Mouse (Mus musculus) effector memory CD4-positive, alpha-beta T cell, adult 7 months (primary cell): ENCODE measurements around the gene Pnldc1. TPM values are rescaled to one million over a fixed set of nuclear protein-coding genes. Genes with fewer than 3 reads are reported as not detected.

Experiments used
- polyA plus RNA-seq: library from polyadenylated mRNA; unstranded; fragments of 100-300 nt; shearing (Covaris generic); gene quantifications from one replicate; pipeline ENCODE4 v1.2.1, GENCODE M21; 2017

The Pnldc1 gene
- 2.1 TPM for polyA plus RNA-seq

DNA sequence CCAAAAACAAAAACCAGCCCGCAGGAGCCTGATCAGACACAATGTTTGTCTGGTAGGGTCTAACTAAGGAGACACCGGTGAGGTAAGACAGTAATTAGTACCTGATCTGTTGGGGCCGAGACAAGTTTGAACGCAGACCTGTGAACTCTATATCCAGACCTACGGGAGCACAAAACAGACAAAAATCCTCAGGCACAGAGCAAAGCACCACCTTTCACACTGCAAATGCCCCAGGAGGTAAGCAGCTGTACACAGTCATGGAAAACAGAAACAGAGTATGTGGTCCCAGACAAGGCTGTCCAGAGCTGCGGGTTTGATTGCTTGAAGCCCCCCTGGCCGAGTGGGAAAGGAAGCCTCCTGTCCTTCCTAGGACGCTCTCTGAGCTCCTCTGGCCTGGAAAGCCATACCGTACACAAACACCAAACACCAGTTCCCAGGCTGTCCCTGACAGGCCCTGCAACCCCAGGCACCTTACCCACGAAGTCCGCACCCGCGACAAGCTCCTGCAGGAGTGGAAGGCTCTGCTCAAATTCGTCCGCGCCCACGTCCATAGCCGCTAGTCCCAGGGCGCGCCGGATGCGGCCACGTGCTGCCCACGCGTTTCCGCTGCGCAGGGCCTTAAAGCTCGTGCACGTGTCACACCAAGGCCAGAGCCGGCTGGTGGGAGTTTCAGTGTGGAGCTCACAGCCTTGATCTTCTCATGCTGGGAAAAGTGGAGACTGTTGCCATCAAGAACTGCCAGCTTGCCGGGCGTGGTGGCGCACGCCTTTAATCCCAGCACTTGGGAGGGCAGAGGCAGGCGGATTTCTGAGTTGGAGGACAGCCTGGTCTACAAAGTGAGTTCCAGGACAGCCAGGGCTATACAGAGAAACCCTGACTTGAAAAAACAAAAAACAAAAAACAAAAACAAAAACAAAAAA, at the start of gene Pnldc1:
Pnldc1 (minus strand) TSS at position 870 of the 920 bp plus-strand sequence.

DNA sequence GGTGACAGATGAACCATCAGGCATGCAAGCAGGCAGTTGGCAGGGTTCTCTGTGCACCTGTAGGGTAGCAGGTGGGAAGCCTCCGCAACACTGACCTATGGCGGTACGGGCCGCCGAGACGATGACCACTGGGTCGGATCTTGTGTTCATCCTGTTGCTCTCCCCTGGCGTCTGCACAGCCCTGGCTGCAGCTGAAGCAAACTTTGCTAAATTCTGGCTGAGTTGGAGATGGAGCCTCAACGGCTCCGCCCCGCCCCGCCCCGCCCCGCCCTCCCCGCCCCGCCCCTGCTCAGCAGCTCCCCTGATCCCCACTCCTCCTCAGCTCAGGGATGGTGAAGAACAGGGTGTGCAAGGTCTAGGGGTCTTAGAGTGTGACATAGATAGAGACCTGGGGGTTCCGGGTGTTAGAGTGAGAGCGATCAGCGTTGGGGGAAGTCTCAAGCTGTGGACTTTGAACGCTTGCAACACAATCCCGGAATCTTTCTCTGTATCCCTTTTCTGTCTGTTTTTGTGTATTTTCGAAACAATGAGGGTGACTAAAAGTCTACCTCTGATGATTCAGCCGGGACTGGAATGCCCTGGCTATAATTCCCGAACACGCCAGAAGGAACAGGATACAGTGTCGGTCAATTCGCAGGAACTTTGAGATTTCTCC, 30.2 kb upstream of the Pnldc1 start, which contains the start of gene Acat3:
Acat3 (minus strand) TSS at position 450 of the 655 bp plus-strand sequence.

DNA sequence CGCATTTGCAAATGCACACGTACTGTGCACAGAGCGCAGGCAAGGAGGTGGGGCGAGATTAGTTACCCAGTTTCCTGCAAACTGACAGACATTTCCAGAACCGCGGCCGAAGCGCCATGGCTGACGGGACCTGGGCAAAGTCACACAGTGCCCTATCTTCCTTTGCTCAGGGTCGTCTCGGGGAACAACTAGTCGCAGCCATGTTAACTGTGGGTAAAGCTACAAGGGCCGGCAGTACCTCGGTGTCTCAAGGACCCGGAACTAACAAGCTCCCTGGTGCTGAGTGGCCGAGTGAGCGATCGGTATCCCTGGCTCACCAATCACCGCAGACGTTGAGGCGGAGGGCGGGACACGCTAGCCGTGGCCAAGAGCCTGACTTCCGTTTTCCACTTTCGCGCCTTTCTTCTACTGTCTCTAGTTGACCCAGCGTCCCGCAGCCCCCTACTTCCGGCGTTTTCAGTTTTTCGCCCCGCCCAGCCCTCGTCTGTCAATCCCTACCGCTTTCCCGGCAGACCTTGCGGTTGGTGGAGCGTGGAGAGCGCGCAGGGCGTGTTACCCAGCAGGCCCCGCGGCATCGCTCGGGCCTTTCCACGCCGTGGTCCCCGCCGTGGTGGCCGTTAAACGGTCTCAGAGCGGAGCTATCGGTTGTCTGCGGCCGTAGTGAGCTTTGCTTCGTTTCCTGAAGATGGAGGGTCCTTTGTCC, 6.0 kb upstream of the Pnldc1 start, which contains the start of gene Mrpl18:
Mrpl18 (minus strand) TSS at position 465 of the 703 bp plus-strand sequence.

DNA sequence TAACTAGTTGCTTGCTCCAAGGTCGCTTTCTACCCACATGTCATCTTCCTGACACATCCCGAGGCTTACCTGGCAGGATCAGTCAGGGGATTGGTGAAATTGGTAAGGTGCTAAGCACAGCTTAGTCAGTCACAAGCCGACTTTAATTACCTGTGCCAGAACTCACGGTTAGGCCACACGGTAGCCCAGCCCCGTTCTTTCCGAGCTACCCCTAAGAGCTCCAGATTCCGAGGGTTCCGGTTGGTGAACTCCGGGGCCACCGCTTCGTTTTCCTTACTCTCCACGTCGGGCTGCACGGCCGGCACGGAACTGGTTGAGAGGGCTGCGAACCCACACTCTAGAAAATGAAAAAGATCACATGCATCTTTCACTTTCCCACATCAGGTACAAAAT, 5.5 kb upstream of the Pnldc1 start, which contains the start of gene Tcp1:
Tcp1 (plus strand) TSS at position 214 of the 393 bp plus-strand sequence.

DNA sequence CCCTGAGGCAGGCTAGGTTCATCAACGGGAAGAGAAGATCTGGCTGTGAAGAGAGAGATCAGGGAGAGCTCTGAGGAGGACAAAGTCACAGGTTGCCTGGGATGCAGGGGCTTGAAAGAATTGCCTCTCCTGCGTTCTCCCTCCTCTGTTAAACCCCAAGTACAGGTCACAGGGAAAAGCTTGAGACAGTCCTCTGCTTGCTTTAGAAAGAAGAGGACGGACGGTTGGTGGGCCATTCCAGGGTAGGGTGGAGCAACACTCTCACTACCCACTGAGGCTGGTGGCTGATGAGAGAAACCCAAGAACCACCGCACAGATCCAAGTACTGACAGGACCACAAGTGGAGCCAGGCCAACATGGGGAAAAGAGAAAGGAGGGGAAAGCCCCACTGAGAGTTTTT, 34.3 kb downstream of the Pnldc1 start, which contains the start of gene Mrgprh:
Mrgprh (plus strand) TSS at position 301 of the 400 bp plus-strand sequence.

DNA sequence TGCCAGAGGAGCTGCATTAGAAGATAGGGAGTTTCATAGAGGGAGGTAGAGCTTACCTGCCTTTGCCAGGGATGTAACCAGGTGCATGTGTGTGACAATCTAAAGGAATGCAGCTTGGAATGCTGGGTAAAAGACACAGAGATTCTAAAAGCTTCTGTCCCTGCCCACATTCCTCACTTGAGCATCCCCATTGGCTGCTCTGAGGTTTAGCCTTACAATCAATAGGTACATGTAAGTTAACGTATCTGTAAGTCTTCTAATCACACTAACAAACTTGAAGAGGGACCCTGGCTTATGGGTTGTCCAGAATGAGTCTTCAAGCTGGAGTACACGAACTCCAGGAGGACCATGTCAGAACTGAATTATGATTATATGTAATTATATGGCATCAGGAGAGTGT, 42.0 kb downstream of the Pnldc1 start, which contains the start of gene Mas1:
Mas1 (minus strand) TSS at position 101 of the 400 bp plus-strand sequence.

Other genes starting within 250 kb of the Pnldc1 start
- not detected for gene Slc22a1, start 234.4 kb downstream of the Pnldc1 start, polyA plus RNA-seq
- gene Igf2r, start 140.6 kb downstream of the Pnldc1 start, polyA plus RNA-seq, result 44.3 TPM
- not detected for gene Mas1, start 42.1 kb downstream of the Pnldc1 start, polyA plus RNA-seq
- gene Mrgprh, start 34.2 kb downstream of the Pnldc1 start, polyA plus RNA-seq, result not detected
- 218 TPM for gene Tcp1, start 5.5 kb upstream of the Pnldc1 start, polyA plus RNA-seq
- gene Mrpl18, start 6.1 kb upstream of the Pnldc1 start, polyA plus RNA-seq, result 54.3 TPM
- gene Acat3, start 30.4 kb upstream of the Pnldc1 start, polyA plus RNA-seq, result 2.1 TPM
- 36.6 TPM for gene Acat2, start 50.5 kb upstream of the Pnldc1 start, polyA plus RNA-seq
- 83.1 TPM for gene Wtap, start 83.9 kb upstream of the Pnldc1 start, polyA plus RNA-seq
- gene Sod2, start 96.6 kb upstream of the Pnldc1 start, polyA plus RNA-seq, result 101 TPM
- not detected for gene Gpr31b, start 142.1 kb upstream of the Pnldc1 start, polyA plus RNA-seq
- not detected for gene Tcp10b, start 150.9 kb upstream of the Pnldc1 start, polyA plus RNA-seq
- gene Unc93a, start 221.6 kb upstream of the Pnldc1 start, polyA plus RNA-seq, result 0.18 TPM